Comparison of ENCODE assay signal across 37 mouse cellular contexts in the genomic region with DNA sequence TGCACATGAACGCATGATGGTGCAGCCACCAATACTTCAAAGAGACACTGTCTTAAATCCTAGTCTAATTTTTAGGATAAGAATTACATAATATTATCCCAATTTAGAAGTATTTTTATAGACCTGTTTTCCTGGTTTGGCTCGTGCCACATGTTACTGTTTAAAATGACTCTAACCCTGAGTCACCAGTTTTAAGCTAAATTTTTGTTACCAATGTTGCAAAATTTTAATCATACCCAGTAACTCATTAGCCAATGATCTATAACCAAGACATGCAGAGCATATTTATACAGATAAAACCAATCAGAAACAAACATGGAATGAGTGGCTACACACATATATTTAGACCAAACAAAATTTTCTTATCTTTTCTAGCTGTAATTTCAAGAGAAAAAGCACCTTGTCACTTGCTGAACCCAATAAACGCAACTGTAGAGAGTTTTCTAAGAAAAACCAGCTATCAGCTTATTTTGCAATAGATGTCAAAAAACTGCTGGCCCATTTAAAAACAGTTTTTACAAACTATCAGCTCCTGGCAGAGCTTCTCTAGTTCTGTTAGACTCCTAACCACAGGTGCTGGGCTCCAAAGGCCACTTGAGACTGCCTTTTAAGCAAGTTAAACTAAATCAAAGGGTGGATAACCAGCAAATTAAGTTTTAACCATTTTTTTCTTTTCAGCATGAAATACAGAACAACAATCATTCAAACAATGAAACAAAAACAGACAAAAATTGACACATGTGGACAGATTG. TPM values are rescaled to one million over a fixed set of nuclear protein-coding genes. Genes with fewer than 3 reads are reported as not detected.
"Had no signal": no experiment of that assay in that cellular context is flagged by ENCODE, and none has a peak within 500 bp of the region (broad histone marks: within the 10 kb centered on the region; RNA-seq: fewer than 3 reads in every experiment).

No protein-coding gene starts in this region.

- H3K9me3 ChIP-seq: heart, embryonic 10.5 days; heart, embryonic 12.5 days; hindbrain, embryonic 10.5 days; hindbrain, embryonic 12.5 days; intestine, embryonic 15.5 days; limb, embryonic 10.5 days; limb, embryonic 12.5 days; liver, embryonic 13.5 days; liver, embryonic 15.5 days had no signal

- ATAC-seq: forebrain, embryonic 16.5 days; hindbrain, embryonic 16.5 days; inflammation-experienced regulatory T-cells, adult 6 months; intestine, embryonic 15.5 days; intestine, postnatal 0 days; liver, postnatal 0 days had no signal

- H3K4me2 ChIP-seq: heart, embryonic 12.5 days; hindbrain, embryonic 12.5 days; hindbrain, embryonic 14.5 days; intestine, embryonic 15.5 days; limb, embryonic 12.5 days; liver, embryonic 13.5 days; liver, embryonic 15.5 days had no signal

- H3K36me3 ChIP-seq: heart, embryonic 10.5 days; heart, embryonic 12.5 days; hindbrain, embryonic 10.5 days; hindbrain, embryonic 12.5 days; intestine, embryonic 15.5 days; limb, embryonic 10.5 days; limb, embryonic 12.5 days; liver, embryonic 13.5 days; liver, embryonic 15.5 days had no signal

- H3K4me3 ChIP-seq: gastrocnemius, adult 2 months; heart, embryonic 10.5 days; heart, embryonic 12.5 days; hindbrain, embryonic 10.5 days; hindbrain, embryonic 12.5 days; intestine, embryonic 15.5 days; layer of hippocampus, adult 2 months; left cerebral cortex, adult 2 months; limb, embryonic 10.5 days; limb, embryonic 12.5 days; liver, embryonic 13.5 days; liver, embryonic 15.5 days had no signal

- H3K27me3 ChIP-seq: heart, embryonic 12.5 days; hindbrain, embryonic 12.5 days; intestine, embryonic 15.5 days; limb, embryonic 12.5 days; liver, embryonic 13.5 days; liver, embryonic 15.5 days had no signal

- H3K4me1 ChIP-seq: heart, embryonic 10.5 days; heart, embryonic 12.5 days; hindbrain, embryonic 10.5 days; hindbrain, embryonic 12.5 days; intestine, embryonic 15.5 days; limb, embryonic 10.5 days; limb, embryonic 12.5 days; liver, embryonic 13.5 days; liver, embryonic 15.5 days had no signal

- DNase-seq: gastrocnemius, adult 2 months; gastrocnemius, postnatal 10 days; gastrocnemius, postnatal 25 days; heart, adult 18-20 months; heart, postnatal 10 days; heart, postnatal 4 days; liver; liver, embryonic 13.5 days; liver, postnatal 0 days had no signal

- H3K9ac ChIP-seq: heart, embryonic 12.5 days; hindbrain, embryonic 12.5 days; hindbrain, embryonic 14.5 days; intestine, embryonic 15.5 days; limb, embryonic 12.5 days; liver, embryonic 13.5 days; liver, embryonic 15.5 days; liver, postnatal 0 days had no signal

- H3K27ac ChIP-seq: gastrocnemius, adult 2 months; heart, embryonic 10.5 days; hindbrain, embryonic 10.5 days; hindbrain, embryonic 12.5 days; hindbrain, embryonic 14.5 days; intestine, embryonic 15.5 days; layer of hippocampus, adult 2 months; left cerebral cortex, adult 2 months; limb, embryonic 10.5 days; limb, embryonic 12.5 days; liver, embryonic 13.5 days; liver, embryonic 15.5 days had no signal

RNA-seq across cellular contexts. Expression of gene Acsm2, which starts 3.5 kb away (rescaled TPM):
- total RNA-seq: gastrocnemius, adult 2 months; gastrocnemius, postnatal 10 days; gastrocnemius, postnatal 25 days; gastrocnemius, postnatal 4 days; granulocyte monocyte progenitor cell, adult 5-6 weeks; heart, adult 18-20 months; heart, adult 8-10 months; heart, postnatal 10 days; heart, postnatal 25 days; heart, postnatal 4 days; layer of hippocampus, adult 2 months; layer of hippocampus, postnatal 10 days; layer of hippocampus, postnatal 25 days; left cerebral cortex, adult 2 months; left cerebral cortex, postnatal 14 days; left cerebral cortex, postnatal 36 days had no signal
- polyA plus RNA-seq: forebrain, embryonic 16.5 days; frontal cortex, adult 2 months; heart, embryonic 10.5 days; heart, embryonic 12.5 days; heart, embryonic 14.5 days; heart, embryonic 16.5 days; hindbrain, embryonic 10.5 days; hindbrain, embryonic 12.5 days; hindbrain, embryonic 14.5 days; hindbrain, embryonic 16.5 days; inflammation-experienced regulatory T-cells, adult 6 months; intestine, embryonic 15.5 days; intestine, postnatal 0 days; limb, embryonic 10.5 days; limb, embryonic 12.5 days; limb, embryonic 14.5 days; liver, embryonic 13.5 days; liver, embryonic 15.5 days had no signal

RNA-seq across cellular contexts. Expression of gene Pdilt, which starts 27.4 kb away (rescaled TPM):
- total RNA-seq: gastrocnemius, adult 2 months; gastrocnemius, postnatal 10 days; gastrocnemius, postnatal 25 days; gastrocnemius, postnatal 4 days; granulocyte monocyte progenitor cell, adult 5-6 weeks; heart, adult 18-20 months; heart, postnatal 10 days; heart, postnatal 25 days; heart, postnatal 4 days; layer of hippocampus, adult 2 months; layer of hippocampus, postnatal 10 days; layer of hippocampus, postnatal 25 days; left cerebral cortex, adult 2 months; left cerebral cortex, postnatal 14 days; left cerebral cortex, postnatal 36 days had no signal
- polyA plus RNA-seq: forebrain, embryonic 16.5 days; frontal cortex, adult 2 months; heart, embryonic 10.5 days; heart, embryonic 12.5 days; heart, embryonic 14.5 days; heart, embryonic 16.5 days; hindbrain, embryonic 10.5 days; inflammation-experienced regulatory T-cells, adult 6 months; intestine, embryonic 15.5 days; intestine, postnatal 0 days; kidney, embryonic 14.5 days; limb, embryonic 10.5 days; limb, embryonic 12.5 days; limb, embryonic 14.5 days; liver, embryonic 13.5 days; liver, embryonic 15.5 days had no signal

RNA-seq across cellular contexts. Expression of gene Acsm5, which starts 31.4 kb away (rescaled TPM):
- total RNA-seq: granulocyte monocyte progenitor cell, adult 5-6 weeks; heart, postnatal 4 days had no signal
- polyA plus RNA-seq: forebrain, embryonic 16.5 days; heart, embryonic 10.5 days; heart, embryonic 12.5 days; heart, embryonic 14.5 days; heart, embryonic 16.5 days; hindbrain, embryonic 10.5 days; hindbrain, embryonic 12.5 days; hindbrain, embryonic 14.5 days; inflammation-experienced regulatory T-cells, adult 6 months; intestine, embryonic 15.5 days; intestine, postnatal 0 days; limb, embryonic 10.5 days; limb, embryonic 12.5 days; limb, embryonic 14.5 days; liver, embryonic 13.5 days had no signal

RNA-seq across cellular contexts. Expression of gene Acsm1, which starts 56.2 kb away (rescaled TPM):
- total RNA-seq: gastrocnemius, postnatal 10 days; gastrocnemius, postnatal 25 days; granulocyte monocyte progenitor cell, adult 5-6 weeks; heart, adult 8-10 months; heart, postnatal 10 days; heart, postnatal 25 days; heart, postnatal 4 days; layer of hippocampus, adult 2 months; layer of hippocampus, postnatal 10 days; layer of hippocampus, postnatal 25 days; left cerebral cortex, adult 2 months; left cerebral cortex, postnatal 14 days; left cerebral cortex, postnatal 36 days had no signal
- polyA plus RNA-seq: forebrain, embryonic 16.5 days; frontal cortex, adult 2 months; heart, embryonic 10.5 days; heart, embryonic 12.5 days; heart, embryonic 14.5 days; hindbrain, embryonic 10.5 days; hindbrain, embryonic 12.5 days; hindbrain, embryonic 14.5 days; hindbrain, embryonic 16.5 days; inflammation-experienced regulatory T-cells, adult 6 months; intestine, postnatal 0 days; limb, embryonic 10.5 days; limb, embryonic 12.5 days had no signal
